Mouse (Mus musculus) frontal cortex, postnatal 36 days (tissue): Measurements from ENCODE around the gene Tcf20.

Source experiments
- DNase-seq, 2 experiments: peaks; one replicate each; pipeline ENCODE4 v3.0.0; 2022; ENCODE audit warnings: low spot score in 2 of 2

The Tcf20 gene

GRCm38 (mm10) chr15:82987732-82988112, at the start of gene Tcf20:
Gene Tcf20, minus strand, starts transcription at chr15:82987872.
- DNase-seq: peak; percentile 92 to 94

GRCm38 (mm10) chr15:83036900-83037519, 49.3 kb upstream of the Tcf20 start:
- peak; percentile 57 to 68 for DNase-seq

GRCm38 (mm10) chr15:83036089-83036488, 48.4 kb upstream of the Tcf20 start:
- DNase-seq: no peak

GRCm38 (mm10) chr15:83034275-83034977, 46.8 kb upstream of the Tcf20 start:
- peak; percentile 63 to 73 for DNase-seq

- DNase-seq: no peak
These were observed 45.4 kb upstream of the Tcf20 start, which contains the start of gene Nfam1 for GRCm38 (mm10) chr15:83032981-83033541. Gene Nfam1, minus strand, starts transcription at chr15:83033306.

GRCm38 (mm10) chr15:83030884-83031283, 43.2 kb upstream of the Tcf20 start:
- DNase-seq: no peak

GRCm38 (mm10) chr15:83029725-83030718, 42.4 kb upstream of the Tcf20 start:
- DNase-seq: no peak

- DNase-seq: no peak
These were observed 38.5 kb upstream of the Tcf20 start for GRCm38 (mm10) chr15:83026129-83026528.

- no peak for DNase-seq
These were observed 37.5 kb upstream of the Tcf20 start for GRCm38 (mm10) chr15:83025041-83025760.

- DNase-seq: no peak
These were observed 35.3 kb upstream of the Tcf20 start for GRCm38 (mm10) chr15:83022947-83023346.

GRCm38 (mm10) chr15:83010990-83011664, 23.5 kb upstream of the Tcf20 start:
- peak; percentile 80 to 88 for DNase-seq

GRCm38 (mm10) chr15:83010423-83010822, 22.8 kb upstream of the Tcf20 start:
- no peak for DNase-seq

GRCm38 (mm10) chr15:83009532-83009931, 21.9 kb upstream of the Tcf20 start:
- peak in 1 of 2 experiments; percentile 36 for DNase-seq

- peak; percentile 51 to 52 for DNase-seq
These were observed 21.2 kb upstream of the Tcf20 start for GRCm38 (mm10) chr15:83008761-83009423.

GRCm38 (mm10) chr15:83007346-83007920, 19.8 kb upstream of the Tcf20 start:
- no peak for DNase-seq

GRCm38 (mm10) chr15:83002665-83003548, 15.2 kb upstream of the Tcf20 start:
- peak; percentile 90 to 94 for DNase-seq

- no peak for DNase-seq
These were observed 11.1 kb upstream of the Tcf20 start for GRCm38 (mm10) chr15:82998811-82999221.

GRCm38 (mm10) chr15:82996431-82996830, 8.8 kb upstream of the Tcf20 start:
- no peak for DNase-seq
